Comparison of ENCODE assay signal across 9 mouse cellular contexts in the genomic region with DNA sequence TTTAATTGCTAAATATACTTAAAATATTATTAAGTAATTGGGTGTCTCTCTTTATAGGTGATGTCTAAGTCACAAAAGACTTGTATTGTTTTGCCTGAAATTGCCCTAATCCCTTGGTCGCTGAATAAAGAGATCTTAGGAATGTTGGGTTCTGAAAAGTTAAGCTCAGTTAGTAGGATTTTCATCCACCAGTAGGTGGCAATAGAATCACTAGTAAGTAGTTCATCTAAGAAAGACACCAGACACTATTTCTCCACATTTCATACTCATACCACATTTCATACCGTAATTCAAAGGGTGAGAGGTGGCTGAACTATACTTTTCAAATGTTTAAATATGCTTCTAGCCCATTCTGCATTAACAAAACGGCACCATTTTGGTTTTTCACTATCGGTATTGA. TPM values are rescaled to one million over a fixed set of nuclear protein-coding genes. Genes with fewer than 3 reads are reported as not detected.
DNase-seq lines count a peak whose midpoint lies in the region; ATAC-seq lines count a peak whose summit lies in the region.
"Had no signal": no experiment of that assay in that cellular context is flagged by ENCODE, and none has a peak within 500 bp of the region (broad histone marks: within the 10 kb centered on the region; RNA-seq: fewer than 3 reads in every experiment).

No protein-coding gene starts in this region.

- no peaks in the 10 kb centered on the region for H3K9me3 ChIP-seq in hindbrain, embryonic 16.5 days (ENCODE audit: control insufficient read depth, low read length)
- no peaks in the 10 kb centered on the region for H3K9me3 ChIP-seq in hindbrain, embryonic 10.5 days
- no peaks in the 10 kb centered on the region for H3K9me3 ChIP-seq in midbrain, embryonic 11.5 days (ENCODE audit: control insufficient read depth, low read length)
- H3K9me3 ChIP-seq in midbrain, embryonic 10.5 days (replicated peaks): no peaks in the 10 kb centered on the region

- no peak overlapping the region for H3K27ac ChIP-seq in hindbrain, embryonic 16.5 days (ENCODE audit: low read depth, low read length)
- H3K27ac ChIP-seq in hindbrain, embryonic 10.5 days: no peak overlapping the region
- no peak overlapping the region for H3K27ac ChIP-seq in midbrain, embryonic 11.5 days (ENCODE audit: low read depth, low read length)
- H3K27ac ChIP-seq in midbrain, embryonic 10.5 days (replicated peaks): no peak overlapping the region

- 53% methylated on average over 4 of the region's 4 CpGs for WGBS in hindbrain, embryonic 16.5 days
- 50% methylated on average over 4 of the region's 4 CpGs for WGBS in hindbrain, embryonic 10.5 days
- WGBS in midbrain, embryonic 11.5 days: 53% methylated on average over 4 of the region's 4 CpGs
- WGBS in midbrain, embryonic 10.5 days: 57% methylated on average over 4 of the region's 4 CpGs

- no peak overlapping the region for H3K9ac ChIP-seq in hindbrain, embryonic 16.5 days (ENCODE audit: low read depth, low read length)
- H3K9ac ChIP-seq in midbrain, embryonic 11.5 days (ENCODE audit: low read length): no peak overlapping the region

- H3K27me3 ChIP-seq in hindbrain, embryonic 16.5 days (replicated peaks; ENCODE audit: control insufficient read depth, insufficient read depth, low read length): no peaks in the 10 kb centered on the region
- H3K27me3 ChIP-seq in hindbrain, embryonic 10.5 days (ENCODE audit: insufficient read depth, poor library complexity, severe bottlenecking): no peaks in the 10 kb centered on the region
- H3K27me3 ChIP-seq in midbrain, embryonic 11.5 days (ENCODE audit: control insufficient read depth, insufficient read depth, low read length): no peaks in the 10 kb centered on the region
- H3K27me3 ChIP-seq in midbrain, embryonic 10.5 days (ENCODE audit: low read depth, poor library complexity, severe bottlenecking): no peaks in the 10 kb centered on the region

- DNase-seq in hindbrain, embryonic 10.5 days (ENCODE audit: low spot score): no peak
- DNase-seq in midbrain, embryonic 11.5 days (ENCODE audit: low spot score, missing footprints): peak; percentile 90
- DNase-seq in midbrain, embryonic 10.5 days (ENCODE audit: low spot score): no peak
- DNase-seq in embryo, embryonic 9.5 days (ENCODE audit: extremely low spot score): peak; percentile 18
- DNase-seq in skeletal muscle tissue, adult 2 months (ENCODE audit: low read depth, low spot score): peak; percentile 3
- no peak for DNase-seq in adrenal gland, postnatal 25 days
- DNase-seq: thymus, postnatal 14 days had no signal

- peak; percentile 70; the same call in 1 of the 2 replicates for ATAC-seq in hindbrain, embryonic 16.5 days
- peak; percentile 68; the same call in 1 of the 2 replicates for ATAC-seq in midbrain, embryonic 11.5 days (ENCODE audit: low FRiP score)
- ATAC-seq in granulocyte monocyte progenitor cell, adult 5-6 weeks (replicated peaks; ENCODE audit: poor library complexity, severe bottlenecking): no peak

- H3K4me1 ChIP-seq in hindbrain, embryonic 16.5 days (ENCODE audit: control insufficient read depth, insufficient read depth, low read depth, low read length): no peaks in the 10 kb centered on the region
- no peaks in the 10 kb centered on the region for H3K4me1 ChIP-seq in hindbrain, embryonic 10.5 days (replicated peaks)
- H3K4me1 ChIP-seq in midbrain, embryonic 11.5 days (ENCODE audit: control insufficient read depth, insufficient read depth, low read length): no peaks in the 10 kb centered on the region
- peaks cover 7% of the 10 kb centered on the region; the same call in 1 of the 2 replicates for H3K4me1 ChIP-seq in midbrain, embryonic 10.5 days

- H3K36me3 ChIP-seq in hindbrain, embryonic 16.5 days (ENCODE audit: control insufficient read depth, insufficient read depth, low read length): no peaks in the 10 kb centered on the region
- no peaks in the 10 kb centered on the region for H3K36me3 ChIP-seq in hindbrain, embryonic 10.5 days
- no peaks in the 10 kb centered on the region for H3K36me3 ChIP-seq in midbrain, embryonic 11.5 days (ENCODE audit: control insufficient read depth, insufficient read depth, low read length)
- H3K36me3 ChIP-seq in midbrain, embryonic 10.5 days: no peaks in the 10 kb centered on the region

- H3K4me3 ChIP-seq in hindbrain, embryonic 16.5 days (ENCODE audit: low read length): no peak overlapping the region
- no peak overlapping the region for H3K4me3 ChIP-seq in hindbrain, embryonic 10.5 days
- H3K4me3 ChIP-seq in midbrain, embryonic 11.5 days (ENCODE audit: low read depth, low read length): no peak overlapping the region
- H3K4me3 ChIP-seq in midbrain, embryonic 10.5 days: no peak overlapping the region

- H3K4me2 ChIP-seq in hindbrain, embryonic 16.5 days (ENCODE audit: low read length): no peak overlapping the region
- no peak overlapping the region for H3K4me2 ChIP-seq in midbrain, embryonic 11.5 days

RNA-seq across cellular contexts. Expression of gene Muc15, which starts 57.8 kb away (rescaled TPM):
- 0.11 and 0.34 TPM in 2 replicates for polyA plus RNA-seq in hindbrain, embryonic 16.5 days (2015; fragmentation: Nextera tagmentation; extraction: Ambion mirVana)
- 0.06 and 0.09 TPM in 2 replicates for polyA plus RNA-seq in hindbrain, embryonic 10.5 days (2016; fragmentation: Nextera tagmentation; extraction: Ambion mirVana)
- polyA plus RNA-seq in midbrain, embryonic 11.5 days (2014; fragmentation: Nextera tagmentation; extraction: Ambion mirVana): 0.04 TPM in 1 of 2 replicates, not detected in the other
- 0.05 TPM in 2 replicates for polyA plus RNA-seq in midbrain, embryonic 10.5 days (2016; fragmentation: Nextera tagmentation; extraction: Ambion mirVana)
- not detected in 2 replicates for total RNA-seq in adrenal gland, postnatal 25 days (2021)
- not detected in 2 replicates for total RNA-seq in granulocyte monocyte progenitor cell, adult 5-6 weeks (2014; fragmentation: Nextera tagmentation)
- total RNA-seq in granulocyte monocyte progenitor cell, adult 5-6 weeks (2017): not detected in 2 replicates

Comparison
In these comparisons a context has a peak if more than half of its experiments do, and no peak if none do; other contexts are left out.
1. DNase-seq: peak in midbrain, embryonic 11.5 days (single experiment), embryo, embryonic 9.5 days (single experiment) and skeletal muscle tissue, adult 2 months (single experiment); none in hindbrain, embryonic 10.5 days (single experiment), midbrain, embryonic 10.5 days (single experiment) and adrenal gland, postnatal 25 days (single experiment).